Mouse (Mus musculus): Measurements from ENCODE around the gene Sec1.

Sec1 gene

DNA sequence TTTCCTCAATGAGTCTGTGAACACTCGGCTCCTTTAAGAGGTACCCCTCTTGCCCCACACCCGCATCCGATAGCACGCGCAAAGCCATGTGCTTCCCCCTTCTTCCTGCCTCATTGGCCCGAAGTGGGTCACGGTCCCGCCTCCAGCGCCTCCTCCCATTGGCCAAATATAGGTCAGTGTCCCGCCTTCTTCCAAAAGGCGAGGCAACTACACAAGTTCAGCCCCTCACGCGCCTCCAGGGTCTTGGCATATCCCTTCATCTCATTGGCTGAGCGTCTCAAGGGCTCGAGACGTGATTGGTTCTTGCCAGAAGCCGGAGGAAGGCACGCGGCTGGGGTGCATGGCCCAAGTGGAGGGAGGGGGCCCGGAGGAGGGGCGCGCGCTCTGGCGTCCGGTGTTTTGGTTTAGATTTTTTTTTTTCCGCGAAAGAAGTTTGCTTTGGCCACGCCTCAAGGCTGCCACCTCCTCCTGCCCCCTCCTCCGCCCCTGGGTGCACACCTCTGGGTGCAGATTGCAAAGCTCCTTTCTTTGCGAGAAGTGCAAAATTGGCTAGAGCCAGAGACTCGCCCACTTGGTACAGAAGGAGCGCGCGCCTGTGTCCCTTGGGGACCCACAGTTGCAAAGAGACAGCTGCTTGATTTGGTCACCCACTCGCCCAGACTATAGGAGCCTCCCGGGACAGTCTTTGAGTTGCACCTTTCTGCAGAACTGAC is 10.7 kb upstream of the Sec1 start, which contains the start of gene Dbp:
Dbp (plus strand) TSS at position 359 of the 713 bp plus-strand sequence.
- in situ Hi-C loops (cut with MboI), result no loop called here

DNA sequence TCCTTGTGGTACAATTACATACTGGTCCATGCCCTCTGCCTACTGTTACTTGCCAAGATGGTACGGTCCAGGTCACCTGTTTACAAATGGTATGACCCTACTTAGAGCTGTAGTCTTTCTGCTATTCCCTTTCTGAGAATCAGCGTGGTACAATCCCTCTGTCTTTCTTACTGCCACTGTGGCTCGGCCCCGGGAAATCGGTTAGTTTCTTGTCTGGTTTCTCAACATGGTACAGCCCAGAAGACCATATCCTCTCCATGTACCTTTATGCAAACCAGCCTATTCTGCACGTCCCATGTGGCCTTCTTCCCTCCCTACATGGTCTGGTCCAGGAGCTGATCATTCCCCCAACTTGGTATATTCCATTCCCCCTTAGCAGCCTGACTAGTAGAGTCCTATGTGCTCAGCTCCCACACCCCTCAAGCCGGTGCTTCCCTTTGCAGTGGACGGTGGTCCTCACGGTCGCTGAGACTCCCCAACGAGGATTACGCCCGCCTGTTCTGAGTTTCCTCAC is 9.9 kb upstream of the Sec1 start:
- in situ Hi-C loops (cut with MboI), result no loop called here

DNA sequence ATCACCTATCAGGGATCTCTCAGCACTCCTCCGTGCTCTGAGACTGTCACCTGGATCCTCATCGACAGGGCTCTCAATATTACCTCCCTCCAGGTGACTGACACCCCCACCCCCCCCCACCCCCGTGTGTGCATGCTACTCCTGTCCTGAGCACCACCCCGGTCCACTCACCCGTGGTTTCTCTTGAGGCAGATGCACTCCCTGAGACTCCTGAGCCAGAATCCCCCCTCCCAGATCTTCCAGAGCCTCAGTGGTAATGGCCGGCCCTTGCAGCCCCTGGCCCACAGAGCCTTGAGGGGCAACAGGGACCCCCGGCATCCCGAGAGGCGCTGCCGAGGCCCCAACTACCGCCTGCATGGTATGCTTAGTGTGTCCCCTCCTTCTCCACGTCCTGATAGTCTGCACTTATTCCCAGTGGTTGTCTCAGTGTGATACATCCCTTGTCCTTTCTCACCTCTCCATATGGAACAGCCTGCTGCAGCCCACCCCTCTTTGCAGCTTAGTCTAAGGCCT is 9.4 kb upstream of the Sec1 start:
- in situ Hi-C loops (cut with MboI), result no loop called here

DNA sequence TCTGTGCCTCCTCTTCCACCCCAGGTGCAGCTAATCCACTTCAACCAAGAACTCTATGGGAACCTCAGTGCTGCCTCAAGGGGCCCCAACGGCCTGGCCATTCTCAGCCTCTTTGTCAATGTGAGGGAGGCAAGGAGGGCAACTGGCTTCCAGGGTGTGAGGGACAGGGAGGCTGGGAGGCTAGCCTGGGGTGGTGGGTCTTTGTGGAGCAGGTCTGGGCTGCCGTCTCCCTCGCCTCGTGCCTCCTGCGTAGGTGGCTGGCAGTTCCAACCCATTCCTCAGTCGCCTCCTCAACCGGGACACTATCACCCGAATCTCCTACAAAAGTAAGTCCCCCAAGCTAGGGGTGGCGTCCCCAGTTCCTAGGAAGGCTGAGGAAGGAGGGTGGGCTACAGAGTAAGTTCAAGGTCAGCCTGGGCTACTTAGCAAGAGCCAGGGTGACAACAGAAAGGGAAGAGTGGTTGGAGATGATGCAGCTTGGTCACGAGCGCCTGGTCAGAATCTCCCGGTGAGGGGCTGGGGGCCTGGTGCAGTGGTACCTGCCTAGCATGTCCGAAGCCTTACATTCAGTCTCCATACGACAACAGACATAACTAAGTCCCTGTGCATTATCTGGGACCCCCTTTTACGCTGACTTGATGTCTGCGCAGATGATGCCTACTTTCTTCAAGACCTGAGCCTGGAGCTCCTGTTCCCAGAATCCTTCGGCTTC is 8.8 kb upstream of the Sec1 start:
- in situ Hi-C loops (cut with MboI), result no loop called here

GRCm38 (mm10) chr7:45702316-45702715 is 8.1 kb upstream of the Sec1 start:
- in situ Hi-C loops (cut with MboI), result no loop called here

DNA sequence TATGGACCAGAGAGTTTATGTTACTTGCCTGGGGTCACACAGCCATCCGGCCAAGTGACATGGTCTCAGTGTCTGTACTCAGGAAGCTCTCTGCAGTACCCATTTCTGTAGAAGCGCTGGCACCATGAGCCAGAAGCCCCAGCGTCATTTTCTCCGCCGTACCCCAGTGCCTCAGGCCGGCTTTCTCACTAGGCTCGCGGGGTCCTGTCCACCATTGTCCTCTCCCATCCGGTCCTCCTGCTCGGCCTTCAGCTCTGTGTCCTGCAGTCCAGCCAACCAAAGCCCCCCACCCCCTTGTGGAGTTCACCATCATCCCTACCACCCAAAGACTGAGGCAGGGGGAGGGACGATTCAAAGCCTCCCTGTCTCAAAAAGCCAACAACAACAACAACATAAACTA is 7.4 kb upstream of the Sec1 start:
- in situ Hi-C loops (cut with MboI), result no loop called here

GRCm38 (mm10) chr7:45701072-45701471 is 6.9 kb upstream of the Sec1 start:
- in situ Hi-C loops (cut with MboI), result no loop called here

DNA sequence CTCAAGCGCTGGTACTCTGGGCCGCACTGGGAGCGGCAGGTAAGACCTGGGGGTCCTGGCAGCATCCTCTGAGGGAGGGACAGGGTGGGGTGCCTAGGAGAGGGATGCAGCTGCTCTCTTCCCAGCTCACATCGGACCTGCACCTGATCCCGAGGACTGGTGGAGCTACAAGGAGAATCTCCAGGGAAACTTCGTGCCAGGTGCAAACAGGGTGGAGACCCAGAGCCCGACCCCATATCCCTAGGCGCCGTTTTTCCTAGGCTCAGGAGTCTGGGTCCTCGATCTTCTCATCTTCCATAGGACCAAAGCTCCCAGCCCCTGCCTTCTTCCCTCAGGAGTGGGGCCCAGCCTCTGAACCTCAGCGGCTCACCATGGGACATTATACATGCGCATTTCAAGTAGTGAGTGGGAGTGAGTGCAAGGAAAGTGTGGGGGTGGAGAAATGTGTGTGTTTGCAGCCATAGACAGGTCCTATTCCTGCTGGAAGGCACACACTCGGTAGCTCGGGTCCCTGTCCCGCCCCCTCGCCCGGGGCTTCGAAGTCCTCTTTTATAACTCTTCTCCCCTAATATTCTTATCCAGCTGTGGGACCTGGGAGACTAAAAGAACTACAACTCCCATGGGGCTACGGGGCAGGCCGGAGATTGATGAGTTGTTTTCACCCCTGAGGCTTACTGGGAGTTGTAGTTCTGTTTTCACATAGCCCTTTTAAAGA is 6.3 kb upstream of the Sec1 start:
- in situ Hi-C loops (cut with MboI), result no loop called here

DNA sequence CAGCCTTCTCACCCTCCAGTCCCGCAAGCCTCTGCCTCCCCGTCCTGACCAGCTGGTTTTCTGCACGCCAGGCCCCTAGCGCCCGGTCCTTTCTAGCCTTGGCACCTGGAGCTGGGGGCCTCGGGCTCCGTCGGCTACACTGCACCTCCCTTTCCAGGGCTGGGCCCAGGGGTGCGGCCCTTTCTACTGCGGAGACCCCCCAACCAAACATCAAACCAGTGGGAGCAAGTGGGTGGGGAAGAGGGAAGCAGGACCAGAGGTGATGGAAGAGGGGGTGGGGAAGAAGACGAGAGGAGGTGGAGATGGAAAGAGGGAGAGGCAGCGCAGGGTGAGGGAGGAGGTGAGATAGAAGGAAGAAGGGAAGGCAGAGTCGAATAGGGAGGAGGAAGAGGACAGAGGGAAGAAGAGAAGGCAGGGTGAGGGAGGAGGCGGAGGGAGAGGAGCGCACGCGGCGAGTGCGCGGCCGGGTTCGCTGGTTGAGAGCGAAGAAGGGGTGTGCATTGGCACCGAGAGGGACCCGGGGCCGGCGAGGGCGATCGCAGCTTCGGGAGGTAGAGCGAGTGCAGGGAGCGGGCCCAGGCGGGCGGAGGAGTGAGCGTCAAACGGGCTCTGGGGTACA is 5.4 kb upstream of the Sec1 start, which contains the start of gene Car11:
Car11 (plus strand) TSS at position 321 of the 619 bp plus-strand sequence.
- in situ Hi-C loops (cut with MboI), result no loop called here

- in situ Hi-C loops (cut with MboI), result no loop called here
Observed at GRCm38 (mm10) chr7:45697894-45698293, 3.7 kb upstream of the Sec1 start.

DNA sequence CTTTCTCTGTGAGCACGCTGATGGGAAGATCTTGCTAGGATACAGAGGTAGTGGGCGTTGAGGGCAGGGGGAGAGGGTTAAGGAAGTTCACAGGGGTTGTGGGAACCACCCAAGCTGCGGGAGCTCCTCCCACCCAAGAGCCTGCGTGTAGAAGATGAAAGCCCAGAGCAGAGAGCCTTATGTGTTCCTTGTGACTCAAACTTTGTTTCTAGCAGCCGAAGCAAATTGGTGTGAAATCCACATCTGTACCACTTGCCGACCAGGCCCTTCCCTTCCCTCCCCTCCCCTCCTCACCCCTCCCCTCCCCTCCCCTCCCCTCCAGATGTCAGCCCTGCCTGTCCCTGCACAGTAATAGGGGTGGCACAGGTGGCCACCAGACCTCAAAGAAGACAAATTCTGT is 896 bp upstream of the Sec1 start:
- in situ Hi-C loops (cut with MboI), result no loop called here

- in situ Hi-C loops (cut with MboI), result no loop called here
Observed at GRCm38 (mm10) chr7:45692364-45692763, 1.8 kb downstream of the Sec1 start.

DNA sequence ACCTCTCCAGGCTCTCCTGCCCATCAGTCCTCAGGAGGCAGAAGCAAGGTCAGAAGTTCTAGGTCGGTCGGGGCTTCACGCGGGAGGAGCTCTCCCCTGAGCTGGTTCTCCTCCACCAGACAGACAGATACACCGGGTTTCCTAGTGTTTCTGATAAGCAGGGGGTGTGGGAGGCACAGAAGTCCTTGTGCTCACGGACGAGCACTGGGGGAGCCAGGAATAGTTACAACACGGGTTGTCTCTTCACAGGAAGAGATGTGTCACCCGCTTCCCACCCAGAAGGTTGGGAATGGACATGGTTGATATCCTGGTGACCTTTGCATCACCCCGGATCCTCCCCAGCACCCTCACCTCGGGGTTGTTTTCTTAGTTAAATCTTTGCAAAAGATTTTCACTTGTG is 4.4 kb downstream of the Sec1 start:
- in situ Hi-C loops (cut with MboI), result no loop called here

DNA sequence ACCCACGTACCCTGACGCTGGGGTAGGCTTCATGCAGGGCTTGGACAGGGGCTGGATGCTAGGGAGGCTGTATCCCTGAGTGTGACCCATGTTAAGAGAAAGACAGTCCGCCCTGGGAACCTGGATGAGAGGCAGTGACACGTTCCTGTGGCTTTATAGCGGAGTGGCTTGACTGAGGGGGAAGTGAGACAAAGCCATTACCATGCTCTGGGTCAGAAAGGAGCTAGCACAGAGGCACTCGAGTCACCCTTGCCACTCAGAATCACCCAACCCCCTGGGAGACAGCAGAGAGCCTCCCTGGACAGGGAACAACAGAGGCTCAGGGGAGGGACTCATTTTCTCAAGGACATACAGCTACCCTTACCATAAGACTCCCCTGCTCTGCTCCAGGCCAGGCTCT is 5.1 kb downstream of the Sec1 start:
- in situ Hi-C loops (cut with MboI), result no loop called here

- in situ Hi-C loops (cut with MboI), result no loop called here
Observed at GRCm38 (mm10) chr7:45686841-45687240, 7.4 kb downstream of the Sec1 start.

GRCm38 (mm10) chr7:45685811-45686210 is 8.4 kb downstream of the Sec1 start:
- in situ Hi-C loops (cut with MboI), result no loop called here

- in situ Hi-C loops (cut with MboI), result no loop called here
Observed at GRCm38 (mm10) chr7:45683396-45684050, 10.7 kb downstream of the Sec1 start, which contains the start of gene Ntn5. Ntn5 (plus strand) TSS chr7:45684022.

GRCm38 (mm10) chr7:45682144-45683126 is 11.8 kb downstream of the Sec1 start:
- in situ Hi-C loops (cut with MboI), result no loop called here

DNA sequence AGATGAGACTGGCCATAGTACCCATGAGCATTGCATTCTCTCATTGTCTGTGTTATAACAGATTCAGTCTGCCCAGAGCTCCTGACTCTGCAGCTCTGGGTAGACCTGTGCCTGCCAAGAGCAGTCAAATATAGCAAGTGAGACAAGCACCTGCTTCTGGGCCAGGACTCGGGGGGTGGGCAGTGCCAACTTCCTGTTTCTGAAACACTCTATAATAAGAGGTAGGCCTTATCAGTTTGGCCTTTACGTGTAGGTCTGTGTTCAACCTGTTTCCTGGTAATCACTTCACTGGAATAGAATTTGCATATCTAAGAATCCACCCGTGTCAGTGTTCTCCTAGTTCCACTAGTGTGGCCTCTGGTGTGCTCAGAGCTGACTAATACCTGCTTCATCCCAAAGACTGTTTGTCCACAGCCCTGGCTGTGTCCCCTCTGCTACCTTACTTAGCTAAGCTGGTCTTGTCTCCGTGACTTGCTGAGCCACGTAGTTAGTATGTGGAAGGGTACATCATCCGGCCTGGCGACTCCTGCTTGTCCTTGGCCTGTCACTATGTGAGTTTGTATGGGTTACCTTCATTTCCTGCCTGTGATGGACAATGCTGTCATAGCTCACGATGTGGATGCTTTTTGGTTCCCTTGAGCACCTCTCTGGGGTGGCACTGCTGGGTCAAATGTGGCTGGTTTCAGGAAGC is 13.0 kb downstream of the Sec1 start:
- in situ Hi-C loops (cut with MboI), result no loop called here
